Mouse (Mus musculus) thymus, adult 2 months (tissue): ENCODE measurements around the gene Ttn. TPM values are rescaled to one million over a fixed set of nuclear protein-coding genes. Genes with fewer than 3 reads are reported as not detected.

Experiments used
- DNase-seq: peaks from one replicate; pipeline ENCODE4 v3.0.0; 2021
- H3K27ac ChIP-seq: fragments of 200-500 bp; 2 replicates; pipeline ENCODE4 v1.5.1; 2012; ENCODE audit warnings: low read length, control low read depth; ENCODE audit not compliant: control insufficient read depth, insufficient read depth
- H3K27me3 ChIP-seq: fragments of 200-500 bp; 2 replicates; pipeline ENCODE4 v1.6.1; 2012; ENCODE audit warnings: mild to moderate bottlenecking, low read length, moderate library complexity, mixed read lengths; ENCODE audit not compliant: control insufficient read depth, insufficient read depth
- H3K36me3 ChIP-seq: fragments of 200-500 bp; 2 replicates; pipeline ENCODE4 v1.6.1; 2012; ENCODE audit warnings: mild to moderate bottlenecking, low read length, moderate library complexity; ENCODE audit not compliant: control insufficient read depth, insufficient read depth
- H3K4me1 ChIP-seq: fragments of 200-500 bp; replicated peaks from 2 replicates; pipeline ENCODE4 v1.6.1; 2012; ENCODE audit warnings: low read length; ENCODE audit not compliant: control insufficient read depth, insufficient read depth
- H3K4me3 ChIP-seq: fragments of 200-500 bp; 2 replicates; pipeline ENCODE4 v1.5.1; 2012; ENCODE audit warnings: mild to moderate bottlenecking, low read length, control low read depth, moderate library complexity; ENCODE audit not compliant: control insufficient read depth, insufficient read depth
- CTCF ChIP-seq: fragments of 200-500 bp; IDR thresholded peaks from 2 replicates; pipeline ENCODE4 v1.5.1; 2012; ENCODE audit warnings: mild to moderate bottlenecking, control low read depth, low read length, moderate library complexity, borderline replicate concordance; ENCODE audit not compliant: control insufficient read depth, poor library complexity, insufficient read depth; ENCODE audit errors: extremely low read depth
- POLR2A ChIP-seq: fragments of 200-500 bp; IDR thresholded peaks from 2 replicates; pipeline ENCODE4 v1.6.1; 2012; ENCODE audit warnings: mild to moderate bottlenecking, low read length, control low read depth, moderate library complexity; ENCODE audit not compliant: control insufficient read depth, poor library complexity, insufficient read depth; ENCODE audit errors: extremely low read depth
- WGBS: fragments of 180-500 bp; shearing (Covaris S2); methylation state at CpG from one replicate; pipeline ENCODE4 v1.1.7; 2018; 5-methylcytosine and 5-hydroxymethylcytosine counted together
- polyA plus RNA-seq: library from polyadenylated mRNA; depleted of rRNA; stranded (reverse); fragments of >200 nt; gene quantifications from 2 replicates; pipeline ENCODE4 v1.2.3, GENCODE M21; 2012; rRNA removed

The Ttn gene
- polyA plus RNA-seq, 1 experiment: 2.9 TPM

DNA sequence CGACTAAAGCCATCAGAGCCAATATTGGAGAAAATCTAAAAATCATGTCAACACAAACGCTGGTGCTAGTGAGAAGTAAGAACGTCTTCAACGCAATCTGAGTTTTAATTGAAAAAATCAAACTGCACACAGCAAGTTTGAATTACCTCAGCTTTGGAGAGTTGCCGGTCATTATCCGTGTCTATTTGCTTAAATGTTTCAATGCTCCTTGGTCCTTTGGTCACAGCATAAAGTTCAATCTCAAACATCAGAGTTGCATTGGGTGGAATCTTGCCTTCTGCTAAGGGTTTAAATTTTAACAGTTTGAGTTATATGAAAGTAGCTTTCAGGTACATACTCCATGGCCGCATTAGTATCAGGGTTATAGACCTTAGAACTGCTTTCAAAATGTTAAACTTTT, 316.8 kb downstream of the Ttn start:
- DNase-seq: no peak
- H3K4me3 ChIP-seq: no peak overlapping the region
- no peaks in the 10 kb centered on the region; the same call in 1 of the 2 replicates for H3K36me3 ChIP-seq
- no peaks in the 10 kb centered on the region for H3K27me3 ChIP-seq
- 97% methylated on average over 7 of the region's 7 CpGs for WGBS
- no peak overlapping the region for H3K27ac ChIP-seq
- H3K4me1 ChIP-seq: no peaks in the 10 kb centered on the region
- TF ChIP-seq POLR2A (no peak), CTCF (no peak)

DNA sequence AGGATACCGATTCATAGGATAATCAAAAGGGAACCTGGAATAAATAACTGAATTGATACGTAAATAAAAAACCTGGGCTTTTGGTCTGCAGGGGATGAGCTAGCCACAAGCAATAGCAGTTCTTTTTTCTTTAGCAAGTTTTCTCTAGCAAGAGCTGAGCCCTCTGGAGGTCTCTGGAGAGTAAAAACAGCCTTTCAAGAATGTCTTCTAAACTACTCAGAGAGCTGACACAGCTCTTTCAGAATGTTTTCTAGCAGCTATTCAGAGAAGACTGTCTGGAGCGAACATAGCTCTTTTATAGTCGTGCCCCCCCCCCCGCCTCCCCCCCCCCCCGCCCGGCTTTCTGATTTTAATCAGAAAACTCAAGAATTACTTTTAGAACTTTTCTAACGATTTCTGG, 322.9 kb downstream of the Ttn start:
- no peak for TF ChIP-seq CTCF
- TF ChIP-seq POLR2A: no peak
- no peaks in the 10 kb centered on the region for H3K4me1 ChIP-seq
- no peaks in the 10 kb centered on the region for H3K36me3 ChIP-seq
- no peaks in the 10 kb centered on the region for H3K27me3 ChIP-seq
- no peak overlapping the region for H3K27ac ChIP-seq
- no peak overlapping the region for H3K4me3 ChIP-seq
- no peak for DNase-seq
- 73% methylated on average over 8 of the region's 8 CpGs for WGBS

- Histone ChIP-seq H3K4me3 (no peak overlapping the region), H3K4me1 (no peaks in the 10 kb centered on the region), H3K27me3 (no peaks in the 10 kb centered on the region), H3K36me3 (no peaks in the 10 kb centered on the region), H3K27ac (no peak overlapping the region)
- TF ChIP-seq CTCF (no peak), POLR2A (no peak)
- 81% methylated on average over 13 of the region's 13 CpGs for WGBS
- DNase-seq: no peak
Measured at GRCm38 (mm10) chr2:76658551-76658950, 323.8 kb downstream of the Ttn start.

- 16% methylated on average over 1 of the region's 1 CpGs for WGBS
Measured at GRCm38 (mm10) chr2:76655982-76656381, 326.4 kb downstream of the Ttn start.

DNA sequence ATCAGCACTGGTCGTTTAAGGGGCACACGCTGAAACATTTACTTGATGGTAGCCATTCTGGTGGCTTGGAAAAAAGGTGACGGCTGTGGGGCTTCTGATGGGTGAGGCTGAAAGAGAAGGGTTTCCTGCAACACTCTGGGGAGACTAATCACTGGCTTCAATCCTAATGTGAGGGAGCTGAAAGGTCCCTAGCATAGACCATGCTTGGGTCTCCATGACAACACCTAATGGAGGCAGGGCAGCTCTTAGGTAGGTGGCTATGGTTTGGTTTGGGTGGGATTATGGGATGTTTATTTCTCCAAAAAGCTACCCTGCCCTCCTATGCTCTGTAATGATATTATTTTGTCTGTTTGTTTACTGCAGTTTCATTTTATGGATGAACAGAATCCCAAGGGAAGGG, 326.9 kb downstream of the Ttn start:
- H3K27ac ChIP-seq: no peak overlapping the region
- no peaks in the 10 kb centered on the region for H3K27me3 ChIP-seq
- H3K36me3 ChIP-seq: no peaks in the 10 kb centered on the region
- TF ChIP-seq CTCF (no peak), POLR2A (no peak)
- 90% methylated on average over 3 of the region's 3 CpGs for WGBS
- no peak overlapping the region for H3K4me3 ChIP-seq
- H3K4me1 ChIP-seq: no peaks in the 10 kb centered on the region
- DNase-seq: no peak

More at GRCm38 (mm10) chr2:76655982-76656381, 326.4 kb downstream of the Ttn start:
- Histone ChIP-seq H3K4me3 (no peak overlapping the region), H3K27ac (no peak overlapping the region), H3K36me3 (no peaks in the 10 kb centered on the region), H3K4me1 (no peaks in the 10 kb centered on the region), H3K27me3 (no peaks in the 10 kb centered on the region)
- TF ChIP-seq CTCF: no peak
- TF ChIP-seq POLR2A: no peak
- DNase-seq: no peak

GRCm38 (mm10) chr2:76654646-76655045, 327.7 kb downstream of the Ttn start:
- WGBS: 94% methylated on average over 5 of the region's 5 CpGs
- Histone ChIP-seq H3K4me3 (no peak overlapping the region), H3K36me3 (no peaks in the 10 kb centered on the region), H3K4me1 (no peaks in the 10 kb centered on the region), H3K27ac (no peak overlapping the region), H3K27me3 (no peaks in the 10 kb centered on the region)
- no peak for DNase-seq
- TF ChIP-seq POLR2A (no peak), CTCF (no peak)

Other genes starting within 250 kb of the Ttn start
- gene Ccdc141, start 188.1 kb upstream of the Ttn start, polyA plus RNA-seq: 1.5 and 3.8 TPM in 2 replicates